Mouse (Mus musculus) left cerebral cortex, adult 8-10 months (tissue): Measurements from ENCODE around the gene Vamp2. TPM values are rescaled to one million over a fixed set of nuclear protein-coding genes. Genes with fewer than 3 reads are reported as not detected.

ENCODE experiments used
- DNase-seq, 2 experiments: peaks; one replicate each; pipeline ENCODE4 v3.0.0; 2022; ENCODE audit warnings: low spot score in 2 of 2
- total RNA-seq, 4 experiments: library from RNA; stranded (reverse); gene quantifications; 2 replicates each; pipeline ENCODE4 v1.2.4; 2022

Vamp2 gene
- total RNA-seq, 4 experiments from 2014 or later: 1,002 to 1,054 (median 1,038) TPM

DNA sequence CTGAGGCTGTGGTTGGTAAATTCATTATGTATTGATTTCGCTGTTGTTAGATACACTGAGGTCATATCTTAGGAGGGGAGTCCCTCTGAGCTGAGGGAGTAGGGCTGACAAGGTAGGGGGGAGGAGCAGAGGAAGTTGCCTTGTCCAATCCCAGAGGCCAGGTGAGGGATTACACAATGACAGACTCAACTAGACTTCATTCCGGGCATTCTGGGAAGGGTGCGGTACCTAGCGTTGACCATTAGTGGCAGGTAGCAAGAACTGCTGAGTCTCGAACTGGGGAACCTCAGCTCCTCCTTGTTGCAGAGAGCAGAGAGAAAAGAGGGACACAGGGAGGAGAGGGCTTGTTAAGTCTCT, 45.3 kb downstream of the Vamp2 start:
- no peak for DNase-seq

DNA sequence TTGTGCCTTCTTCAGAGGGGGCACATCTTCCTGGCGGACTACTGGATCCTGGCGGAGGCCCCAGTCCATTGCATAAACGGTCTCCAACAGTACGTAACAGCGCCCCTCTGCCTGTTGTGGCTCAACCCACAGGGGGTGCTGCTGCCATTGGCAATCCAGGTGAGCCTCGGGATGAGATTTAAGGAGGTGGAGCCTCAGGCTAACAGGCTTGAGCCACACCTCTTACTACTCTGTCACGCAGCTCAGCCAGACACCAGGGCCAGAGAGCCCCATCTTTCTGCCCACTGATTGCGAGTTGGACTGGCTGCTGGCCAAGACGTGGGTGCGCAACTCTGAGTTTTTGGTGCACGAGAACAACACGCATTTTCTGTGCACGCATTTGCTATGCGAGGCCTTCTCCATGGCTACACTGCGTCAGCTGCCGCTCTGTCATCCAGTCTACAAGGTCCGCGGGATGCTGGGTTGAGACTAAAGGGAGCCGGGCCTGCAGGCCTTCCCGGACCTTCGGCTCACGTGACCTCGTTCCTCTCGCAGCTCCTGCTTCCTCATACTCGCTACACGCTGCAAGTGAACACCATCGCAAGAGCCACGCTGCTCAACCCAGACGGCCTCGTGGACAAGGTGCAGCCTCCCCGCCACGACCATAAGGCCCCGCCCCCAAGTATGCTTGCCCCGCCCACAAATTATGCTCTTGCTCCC, 45.8 kb downstream of the Vamp2 start:
- peak; percentile 73 to 89 for DNase-seq

DNA sequence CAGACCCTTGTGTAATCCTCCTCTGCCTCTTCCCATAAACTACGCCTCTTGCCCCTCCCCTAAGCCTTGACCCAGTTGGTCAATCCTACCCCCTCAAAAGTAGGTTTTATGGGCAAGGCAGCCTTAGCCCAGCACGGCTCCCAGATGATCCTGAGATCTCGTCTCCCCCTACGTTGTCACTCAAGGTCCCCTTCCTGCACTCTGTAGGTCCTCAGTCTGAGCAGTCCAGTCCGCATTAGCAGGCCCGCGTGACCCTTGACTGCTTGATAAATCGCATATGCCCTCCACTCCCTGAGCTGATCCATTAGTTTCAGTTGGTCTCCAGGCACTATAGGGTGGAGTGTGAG, 46.3 kb downstream of the Vamp2 start:
- DNase-seq: no peak

DNA sequence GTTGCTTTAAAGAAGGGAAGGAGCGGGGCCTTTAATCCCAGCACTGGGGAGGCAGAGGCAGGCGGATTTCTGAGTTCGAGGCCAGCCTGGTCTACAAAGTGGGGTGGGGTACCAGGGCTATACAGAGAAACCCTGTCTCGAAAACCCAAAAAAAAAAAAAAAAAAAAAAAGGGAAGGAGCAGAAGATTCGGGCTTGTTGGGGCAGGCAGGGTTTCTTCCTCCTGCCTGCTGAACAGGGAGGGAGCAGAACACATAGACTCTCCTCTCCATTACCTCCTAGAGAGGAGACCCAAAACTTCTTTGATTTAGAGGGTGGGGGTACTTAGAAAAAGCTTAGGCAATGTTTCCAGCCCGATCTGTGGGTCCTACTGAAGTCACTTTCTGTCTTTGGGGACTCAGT, 47.1 kb downstream of the Vamp2 start:
- no peak for DNase-seq

Other genes with a start within 250 kb of the Vamp2 start
- 100 to 1,000 TPM in 3 of 4 experiments, 10 to 100 TPM in 1; 95.2 to 113 (median 110) TPM for gene Ndel1, start 216.6 kb upstream of the Vamp2 start, total RNA-seq
- under 1 TPM in 1 of 4 experiments, not detected in 3; 0.17 TPM for gene Rnf222, start 199.9 kb upstream of the Vamp2 start, total RNA-seq
- gene Rpl26, start 186.9 kb upstream of the Vamp2 start, total RNA-seq: 100 to 1,000 TPM; 920 to 943 (median 931) TPM
- gene Odf4, start 161.4 kb upstream of the Vamp2 start, total RNA-seq: 1 to 10 TPM; 1.1 to 2.2 (median 1.7) TPM
- 10 to 100 TPM; 35.5 to 40.0 (median 38.3) TPM for gene Arhgef15, start 131.0 kb upstream of the Vamp2 start, total RNA-seq
- gene Slc25a35, start 120.4 kb upstream of the Vamp2 start, total RNA-seq: 1 to 10 TPM; 4.0 to 8.6 (median 7.1) TPM
- 10 to 100 TPM; 15.9 to 23.4 (median 19.8) TPM for gene Rangrf, start 113.3 kb upstream of the Vamp2 start, total RNA-seq
- gene Pfas, start 80.0 kb upstream of the Vamp2 start, total RNA-seq: 10 to 100 TPM; 20.3 to 22.2 (median 20.9) TPM
- gene Ctc1, start 72.6 kb upstream of the Vamp2 start, total RNA-seq: 10 to 100 TPM; 37.1 to 42.9 (median 39.7) TPM
- gene Aurkb, start 42.8 kb upstream of the Vamp2 start, total RNA-seq: under 1 TPM; 0.53 to 0.80 (median 0.62) TPM
- 10 to 100 TPM; 32.3 to 37.9 (median 33.5) TPM for gene Borcs6, start 28.8 kb upstream of the Vamp2 start, total RNA-seq
- gene Tmem107, start 17.7 kb upstream of the Vamp2 start, total RNA-seq: 10 to 100 TPM; 15.2 to 19.4 (median 17.1) TPM
- 100 to 1,000 TPM; 105 to 140 (median 114) TPM for gene Per1, start 6.7 kb downstream of the Vamp2 start, total RNA-seq
- 1 to 10 TPM in 1 of 4 experiments, under 1 TPM in 3; 0.20 to 1.3 (median 0.74) TPM for gene Hes7, start 31.9 kb downstream of the Vamp2 start, total RNA-seq
- gene 9130213A22Rik, start 34.1 kb downstream of the Vamp2 start, total RNA-seq: 1 to 10 TPM; 1.1 to 1.4 (median 1.3) TPM
- 10 to 100 TPM in 1 of 4 experiments, 1 to 10 TPM in 3; 5.9 to 11.4 (median 8.9) TPM for gene Aloxe3, start 37.4 kb downstream of the Vamp2 start, total RNA-seq
- gene Alox12b, start 68.5 kb downstream of the Vamp2 start, total RNA-seq: 1 to 10 TPM; 5.7 to 8.9 (median 7.7) TPM
- 10 to 100 TPM in 2 of 4 experiments, 1 to 10 TPM in 2; 9.2 to 11.4 (median 10.2) TPM for gene Alox8, start 109.4 kb downstream of the Vamp2 start, total RNA-seq
- 1 to 10 TPM; 1.3 to 1.8 (median 1.5) TPM for gene Gucy2e, start 148.5 kb downstream of the Vamp2 start, total RNA-seq
- 10 to 100 TPM; 14.9 to 19.9 (median 17.4) TPM for gene Cntrob, start 235.3 kb downstream of the Vamp2 start, total RNA-seq
- 10 to 100 TPM; 47.7 to 54.7 (median 51.5) TPM for gene Trappc1, start 235.5 kb downstream of the Vamp2 start, total RNA-seq
- 10 to 100 TPM; 72.7 to 84.4 (median 78.8) TPM for gene Kcnab3, start 237.8 kb downstream of the Vamp2 start, total RNA-seq